Comparison of ENCODE assay signal across 8 mouse cellular contexts in genomic region chr11:97309911-97310571, GRCm38 (mm10). TPM values are rescaled to one million over a fixed set of nuclear protein-coding genes. Genes with fewer than 3 reads are reported as not detected.
A peak's percentile ranks its signal among the peaks of the same experiment; 100 is the strongest.
DNase-seq lines count a peak whose midpoint lies in the region; ATAC-seq and TF ChIP-seq lines count a peak whose summit lies in the region.

No protein-coding gene starts in this region.

- H3K79me2 ChIP-seq in heart, adult 2 months (replicated peaks; ENCODE audit: control insufficient read depth, insufficient read depth, low read length) = no peaks in the 10 kb centered on the region

- peak overlapping the region; percentile 78 for H3K27ac ChIP-seq in embryonic facial prominence, embryonic 10.5 days (replicated peaks)
- peak overlapping the region; percentile 96 for H3K27ac ChIP-seq in heart, adult 2 months
- peak overlapping the region; percentile 33; the same call in 1 of the 2 replicates for H3K27ac ChIP-seq in kidney, adult 2 months (ENCODE audit: insufficient read depth, low read depth, low read length)
- H3K27ac ChIP-seq in limb, embryonic 13.5 days = peak overlapping the region; percentile 35; the same call in 1 of the 2 replicates
- H3K27ac ChIP-seq in midbrain, embryonic 15.5 days = no peak overlapping the region

- intact Hi-C loops in heart, adult 2 months (cut with DNase I) = loop anchor here (1.0 to 5.0 kb wide), 2 partner anchors 30 to 123 kb away; partner anchors contain the start of genes Kpnb1 and Npepps

- peaks cover 23% of the 10 kb centered on the region for H3K4me1 ChIP-seq in erythroblast, embryonic 14.5 days (ENCODE audit: control insufficient read depth)
- H3K4me1 ChIP-seq in embryonic facial prominence, embryonic 10.5 days = peaks cover 25% of the 10 kb centered on the region
- H3K4me1 ChIP-seq in heart, adult 2 months (ENCODE audit: control insufficient read depth, insufficient read depth, low read length) = peaks cover 3% of the 10 kb centered on the region; the same call in 1 of the 2 replicates
- peaks cover 3% of the 10 kb centered on the region; the same call in 1 of the 2 replicates for H3K4me1 ChIP-seq in kidney, adult 2 months (ENCODE audit: control insufficient read depth, insufficient read depth, low read length)
- peaks cover 22% of the 10 kb centered on the region for H3K4me1 ChIP-seq in limb, embryonic 13.5 days
- peaks cover 25% of the 10 kb centered on the region for H3K4me1 ChIP-seq in midbrain, embryonic 15.5 days

- peak overlapping the region; percentile 40 for H3K4me3 ChIP-seq in erythroblast, embryonic 14.5 days (replicated peaks)
- peak overlapping the region; percentile 62 for H3K4me3 ChIP-seq in embryonic facial prominence, embryonic 10.5 days
- H3K4me3 ChIP-seq in heart, adult 2 months = peak overlapping the region; percentile 59
- H3K4me3 ChIP-seq in kidney, adult 2 months (ENCODE audit: insufficient read depth, low read depth, low read length) = peak overlapping the region; percentile 37
- peak overlapping the region; percentile 44 for H3K4me3 ChIP-seq in limb, embryonic 13.5 days
- peak overlapping the region; percentile 34 for H3K4me3 ChIP-seq in midbrain, embryonic 15.5 days

- peak; percentile 53; the same call in 1 of the 2 replicates for TF ChIP-seq POLR2A in heart, adult 2 months (IDR thresholded peaks at IDR 0.05; ENCODE audit: insufficient read depth, low read depth, low read length)
- TF ChIP-seq POLR2A in kidney, adult 2 months (IDR thresholded peaks at IDR 0.05; ENCODE audit: low read depth, low read length) = no peak

- TF ChIP-seq CTCF in heart, adult 2 months (IDR thresholded peaks at IDR 0.05) = peak; percentile 80
- peak; percentile 86 for TF ChIP-seq CTCF in kidney, adult 2 months (conservative IDR thresholded peaks at IDR 0.05; ENCODE audit: insufficient read depth, insufficient read length, low read depth, low read length)

- DNase-seq in embryonic facial prominence, embryonic 10.5 days (ENCODE audit: low spot score) = peak; percentile 86
- peak; percentile 73 to 84 for DNase-seq in heart, adult 2 months
- DNase-seq in kidney, adult 2 months = peak; percentile 87
- peak; percentile 49 to 61 for DNase-seq in spleen, postnatal 36 days (ENCODE audit: low spot score in 2 of 2)

- WGBS in embryonic facial prominence, embryonic 10.5 days = under 1% methylated on average over 25 of the region's 25 CpGs
- under 1% methylated on average over 25 of the region's 25 CpGs for WGBS in heart, adult 2 months
- 1% methylated on average over 25 of the region's 25 CpGs for WGBS in kidney, adult 2 months
- under 1% methylated on average over 25 of the region's 25 CpGs for WGBS in limb, embryonic 13.5 days
- under 1% methylated on average over 25 of the region's 25 CpGs for WGBS in midbrain, embryonic 15.5 days

- ATAC-seq in erythroblast, adult 5-6 weeks (replicated peaks; ENCODE audit: low FRiP score, poor library complexity, severe bottlenecking) = no peak
- peak; percentile 81; the same call in 1 of the 2 replicates for ATAC-seq in limb, embryonic 13.5 days (ENCODE audit: low FRiP score, low read depth)
- peak; percentile 71 for ATAC-seq in midbrain, embryonic 15.5 days (replicated peaks)

- H3K9me3 ChIP-seq in erythroblast, embryonic 14.5 days (ENCODE audit: control insufficient read depth, low read length) = no peaks in the 10 kb centered on the region
- H3K9me3 ChIP-seq in embryonic facial prominence, embryonic 10.5 days = no peaks in the 10 kb centered on the region
- H3K9me3 ChIP-seq in limb, embryonic 13.5 days = no peaks in the 10 kb centered on the region
- no peaks in the 10 kb centered on the region for H3K9me3 ChIP-seq in midbrain, embryonic 15.5 days

- peak overlapping the region; percentile 57 for H3K9ac ChIP-seq in heart, adult 2 months (ENCODE audit: low read depth, low read length)
- peak overlapping the region; percentile 57 for H3K9ac ChIP-seq in limb, embryonic 13.5 days
- peak overlapping the region; percentile 41 for H3K9ac ChIP-seq in midbrain, embryonic 15.5 days

- H3K36me3 ChIP-seq in erythroblast, embryonic 14.5 days (ENCODE audit: control insufficient read depth) = no peaks in the 10 kb centered on the region
- no peaks in the 10 kb centered on the region for H3K36me3 ChIP-seq in embryonic facial prominence, embryonic 10.5 days (replicated peaks)
- H3K36me3 ChIP-seq in heart, adult 2 months (ENCODE audit: control insufficient read depth, insufficient read depth, low read length) = no peaks in the 10 kb centered on the region
- H3K36me3 ChIP-seq in kidney, adult 2 months (ENCODE audit: control insufficient read depth, insufficient read depth, low read length) = no peaks in the 10 kb centered on the region
- H3K36me3 ChIP-seq in limb, embryonic 13.5 days = no peaks in the 10 kb centered on the region
- H3K36me3 ChIP-seq in midbrain, embryonic 15.5 days (replicated peaks) = no peaks in the 10 kb centered on the region

- TF ChIP-seq EP300 in heart, adult 2 months (IDR thresholded peaks at IDR 0.05; ENCODE audit: insufficient read depth, low read depth, low read length) = peak; percentile 85

- H3K27me3 ChIP-seq in erythroblast, embryonic 14.5 days (ENCODE audit: control insufficient read depth) = peaks cover 36% of the 10 kb centered on the region
- 0 out of 2 replicates have a peak, but pooled peaks cover 10% of the 10 kb centered on the region for H3K27me3 ChIP-seq in embryonic facial prominence, embryonic 10.5 days (replicated peaks; ENCODE audit: low read depth, poor library complexity, severe bottlenecking)
- H3K27me3 ChIP-seq in heart, adult 2 months (ENCODE audit: control insufficient read depth, insufficient read depth, low read length) = no peaks in the 10 kb centered on the region
- H3K27me3 ChIP-seq in kidney, adult 2 months (replicated peaks; ENCODE audit: control insufficient read depth, insufficient read depth, low read length) = no peaks in the 10 kb centered on the region
- no peaks in the 10 kb centered on the region for H3K27me3 ChIP-seq in limb, embryonic 13.5 days
- no peaks in the 10 kb centered on the region for H3K27me3 ChIP-seq in midbrain, embryonic 15.5 days (replicated peaks)

- H3K4me2 ChIP-seq in limb, embryonic 13.5 days (replicated peaks) = peak overlapping the region; percentile 64
- H3K4me2 ChIP-seq in midbrain, embryonic 15.5 days = peak overlapping the region; percentile 62

RNA-seq across cellular contexts. Expression of gene Mrpl45, which starts 5.5 kb away (rescaled TPM):
- polyA plus RNA-seq in erythroblast, embryonic 14.5 days (2012) = 0.43 and 0.55 TPM in 2 replicates
- total RNA-seq in erythroblast, adult 5-6 weeks (2015; ENCODE audit: low replicate concordance) = 3.6 and 7.3 TPM in 2 replicates
- 3.7 and 9.2 TPM in 2 replicates for total RNA-seq in erythroblast, adult 5-6 weeks (2017; ENCODE audit: low replicate concordance)
- polyA plus RNA-seq in embryonic facial prominence, embryonic 10.5 days (2016; fragmentation: Nextera tagmentation; extraction: Ambion mirVana) = 65.7 and 67.0 TPM in 2 replicates
- total RNA-seq in heart, adult 2 months (2021) = 10 to 100 TPM; 48.9 to 62.5 TPM
- polyA plus RNA-seq in heart, adult 2 months (2012; rRNA removed) = 33.7 and 51.4 TPM in 2 replicates
- 20.4 and 25.5 TPM in 2 replicates for polyA plus RNA-seq in kidney, adult 2 months (2012; rRNA removed)
- polyA plus RNA-seq in limb, embryonic 13.5 days (2015; fragmentation: Nextera tagmentation; extraction: Ambion mirVana) = 42.5 and 45.8 TPM in 2 replicates
- 33.1 and 38.1 TPM in 2 replicates for polyA plus RNA-seq in midbrain, embryonic 15.5 days (2015; fragmentation: Nextera tagmentation; extraction: Ambion mirVana)

RNA-seq across cellular contexts. Expression of gene Npepps, which starts 29.6 kb away (rescaled TPM):
- 1.5 and 2.9 TPM in 2 replicates for polyA plus RNA-seq in erythroblast, embryonic 14.5 days (2012)
- total RNA-seq in erythroblast, adult 5-6 weeks (2015; ENCODE audit: low replicate concordance) = 18.1 and 21.7 TPM in 2 replicates
- total RNA-seq in erythroblast, adult 5-6 weeks (2017; ENCODE audit: low replicate concordance) = 7.2 and 21.7 TPM in 2 replicates
- polyA plus RNA-seq in embryonic facial prominence, embryonic 10.5 days (2016; fragmentation: Nextera tagmentation; extraction: Ambion mirVana) = 85.5 and 88.1 TPM in 2 replicates
- 10 to 100 TPM; 77.7 to 80.1 TPM for total RNA-seq in heart, adult 2 months (2021)
- 24.1 and 38.2 TPM in 2 replicates for polyA plus RNA-seq in heart, adult 2 months (2012; rRNA removed)
- polyA plus RNA-seq in kidney, adult 2 months (2012; rRNA removed) = 23.1 and 25.3 TPM in 2 replicates
- 90.8 and 96.0 TPM in 2 replicates for polyA plus RNA-seq in limb, embryonic 13.5 days (2015; fragmentation: Nextera tagmentation; extraction: Ambion mirVana)
- 144 and 161 TPM in 2 replicates for polyA plus RNA-seq in midbrain, embryonic 15.5 days (2015; fragmentation: Nextera tagmentation; extraction: Ambion mirVana)

RNA-seq across cellular contexts. Expression of gene Gpr179, which starts 41.8 kb away (rescaled TPM):
- polyA plus RNA-seq in erythroblast, embryonic 14.5 days (2012) = not detected in 2 replicates
- total RNA-seq in erythroblast, adult 5-6 weeks (2015; ENCODE audit: low replicate concordance) = not detected in 2 replicates
- total RNA-seq in erythroblast, adult 5-6 weeks (2017; ENCODE audit: low replicate concordance) = not detected in 2 replicates
- polyA plus RNA-seq in embryonic facial prominence, embryonic 10.5 days (2016; fragmentation: Nextera tagmentation; extraction: Ambion mirVana) = 0.05 and 0.07 TPM in 2 replicates
- total RNA-seq in heart, adult 2 months (2021) = under 1 TPM; 0.05 to 0.08 TPM
- polyA plus RNA-seq in heart, adult 2 months (2012; rRNA removed) = 0.03 TPM in 1 of 2 replicates, not detected in the other
- 0.08 TPM in 2 replicates for polyA plus RNA-seq in kidney, adult 2 months (2012; rRNA removed)
- 0.04 and 0.09 TPM in 2 replicates for polyA plus RNA-seq in limb, embryonic 13.5 days (2015; fragmentation: Nextera tagmentation; extraction: Ambion mirVana)
- 0.70 and 0.98 TPM in 2 replicates for polyA plus RNA-seq in midbrain, embryonic 15.5 days (2015; fragmentation: Nextera tagmentation; extraction: Ambion mirVana)

RNA-seq across cellular contexts. Expression of gene Socs7, which starts 52.3 kb away (rescaled TPM):
- 0.19 and 0.24 TPM in 2 replicates for polyA plus RNA-seq in erythroblast, embryonic 14.5 days (2012)
- total RNA-seq in erythroblast, adult 5-6 weeks (2015; ENCODE audit: low replicate concordance) = 1.0 and 3.1 TPM in 2 replicates
- 2.0 and 3.1 TPM in 2 replicates for total RNA-seq in erythroblast, adult 5-6 weeks (2017; ENCODE audit: low replicate concordance)
- 3.3 TPM in 2 replicates for polyA plus RNA-seq in embryonic facial prominence, embryonic 10.5 days (2016; fragmentation: Nextera tagmentation; extraction: Ambion mirVana)
- 10 to 100 TPM; 21.4 to 22.8 TPM for total RNA-seq in heart, adult 2 months (2021)
- 8.9 and 18.6 TPM in 2 replicates for polyA plus RNA-seq in heart, adult 2 months (2012; rRNA removed)
- 12.9 and 13.5 TPM in 2 replicates for polyA plus RNA-seq in kidney, adult 2 months (2012; rRNA removed)
- polyA plus RNA-seq in limb, embryonic 13.5 days (2015; fragmentation: Nextera tagmentation; extraction: Ambion mirVana) = 4.4 and 4.9 TPM in 2 replicates
- polyA plus RNA-seq in midbrain, embryonic 15.5 days (2015; fragmentation: Nextera tagmentation; extraction: Ambion mirVana) = 10.6 and 10.8 TPM in 2 replicates

Comparison
In these comparisons a context has a peak if more than half of its experiments do, and no peak if none do; other contexts are left out.
1. RNA of gene Mrpl45, which starts 5.5 kb away (polyA plus RNA-seq): 65.7 to 67.0 TPM in embryonic facial prominence, embryonic 10.5 days, 42.5 to 45.8 TPM in limb, embryonic 13.5 days, 33.1 to 38.1 TPM in midbrain, embryonic 15.5 days, 33.7 to 51.4 TPM in heart, adult 2 months and 20.4 to 25.5 TPM in kidney, adult 2 months; 0.43 to 0.55 TPM in erythroblast, embryonic 14.5 days; every median in the first group is over 10 times any median in the second.
2. Peak in every context shown above with its lines, with median percentiles within 50 percentile points of each other: H3K4me3 ChIP-seq, DNase-seq and H3K9ac ChIP-seq.